Mouse (Mus musculus) liver, embryonic 14.5 days (tissue): ENCODE measurements around the gene Gm6367. TPM values are rescaled to one million over a fixed set of nuclear protein-coding genes. Genes with fewer than 3 reads are reported as not detected.
"Not testable (repeated sequence)": the region's sequence is repeated elsewhere in the genome, so short reads cannot be mapped to it uniquely, and the experiment has no call there.

ENCODE experiments used
- ATAC-seq: fragments of 200-750 bp; cut with Nextera tagmentation; 2 replicates; pipeline ENCODE4 v1.8.0; 2017; ENCODE audit warnings: moderate number of reproducible peaks, mild to moderate bottlenecking, moderate library complexity; ENCODE audit not compliant: insufficient read depth
- DNase-seq, 3 experiments: peaks; one replicate each; pipeline ENCODE4 v3.0.0-alpha.2; 2012 to 2013; ENCODE audit warnings: low read depth in 3 of 3, low spot score in 3 of 3
- H3K27ac ChIP-seq: fragments of 300-500 bp; sonication (generic); 2 replicates; pipeline ENCODE4 v1.5.1; 2014; ENCODE audit warnings: moderate library complexity, mild to moderate bottlenecking, control low read depth, inconsistent platforms
- H3K27me3 ChIP-seq: fragments of 300-500 bp; sonication (generic); 2 replicates; pipeline ENCODE4 v1.6.1; 2014; ENCODE audit warnings: mild to moderate bottlenecking, low read length, moderate library complexity; ENCODE audit not compliant: control insufficient read depth, insufficient read depth
- H3K36me3 ChIP-seq: fragments of 300-500 bp; sonication (generic); replicated peaks from 2 replicates; pipeline ENCODE4 v1.6.1; 2014; ENCODE audit warnings: low read depth; ENCODE audit not compliant: control insufficient read depth, insufficient read depth
- H3K4me1 ChIP-seq, 2 experiments: fragments of 200-500 bp in 1 of 2; fragments of 300-500 bp in 1 of 2; sonication (generic) in 1 of 2; replicated peaks; 2 replicates each; pipeline ENCODE4 v1.6.1; 2012 to 2014; ENCODE audit warnings: antibody characterized with exemption in 1 of 2, inconsistent platforms in 1 of 2, low read length in 1 of 2; ENCODE audit not compliant: control insufficient read depth in 2 of 2, insufficient read depth in 2 of 2
- H3K4me2 ChIP-seq: fragments of 300-500 bp; sonication (generic); 2 replicates; pipeline ENCODE4 v1.6.1; 2014; ENCODE audit warnings: low read depth, mild to moderate bottlenecking, control low read depth, moderate library complexity
- H3K4me3 ChIP-seq, 2 experiments: fragments of 200-500 bp in 1 of 2; fragments of 300-500 bp in 1 of 2; sonication (generic) in 1 of 2; 2 replicates each; pipeline ENCODE4 v1.5.1; 2012 to 2014; ENCODE audit warnings: low read depth in 2 of 2, low read length in 2 of 2, mild to moderate bottlenecking in 2 of 2, control low read depth in 1 of 2, inconsistent platforms in 1 of 2, moderate library complexity in 1 of 2; ENCODE audit not compliant: insufficient read depth in 1 of 2
- H3K9ac ChIP-seq: fragments of 300-500 bp; sonication (generic); replicated peaks from 2 replicates; pipeline ENCODE4 v1.6.1; 2014; ENCODE audit warnings: mild to moderate bottlenecking, control low read depth, moderate library complexity
- H3K9me3 ChIP-seq: fragments of 300-500 bp; sonication (generic); 2 replicates; pipeline ENCODE4 v1.6.1; 2016; ENCODE audit warnings: low read length, mixed read lengths; ENCODE audit not compliant: control insufficient read depth
- WGBS: fragments of 180-500 bp; shearing (Covaris S2); extraction: QIAGEN DNeasy Blood & Tissue Kit; methylation state at CpG from one replicate; pipeline ENCODE4 v1.1.7; 2014; ENCODE audit not compliant: insufficient replicate concordance; 5-methylcytosine and 5-hydroxymethylcytosine counted together
- polyA plus RNA-seq, 2 experiments: library from polyadenylated mRNA; depleted of rRNA in 1 of 2; stranded (reverse) in 1 of 2; unstranded in 1 of 2; fragments of >200 nt; fragmentation: Nextera tagmentation in 1 of 2; extraction: Ambion mirVana in 1 of 2; gene quantifications; 2 replicates each; pipeline versions ENCODE4 v1.2.1 to v1.2.3; 2012 to 2014

The Gm6367 gene
- polyA plus RNA-seq (2012; rRNA removed) (not detected in 2 replicates), polyA plus RNA-seq (2014; fragmentation: Nextera tagmentation; extraction: Ambion mirVana) (not detected in 2 replicates)

DNA sequence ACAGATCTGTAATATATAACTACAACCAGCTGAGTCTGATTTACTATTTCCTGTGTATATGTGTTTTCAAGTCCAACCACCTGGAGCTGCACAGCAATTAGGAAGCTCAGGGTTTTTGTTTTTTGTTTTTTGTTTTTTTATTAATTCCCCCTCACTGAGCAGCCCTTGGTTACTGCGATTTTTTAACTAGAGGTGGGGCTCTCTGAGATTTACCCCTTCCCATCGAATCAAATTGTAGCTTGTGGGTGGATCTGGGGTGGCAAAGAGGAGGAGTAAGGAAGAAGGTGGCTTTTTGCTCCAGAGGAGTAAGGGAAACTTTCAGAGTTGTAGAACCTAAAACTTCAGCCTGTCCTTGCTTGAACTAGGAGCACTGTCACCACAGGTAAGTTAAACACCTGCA is at the start of gene Gm6367:
Gene Gm6367 (plus strand): TSS at position 301 of the 400 bp plus-strand sequence.
- no CpG with 5 or more reads among the region's 2 CpGs for WGBS
- DNase-seq, ATAC-seq, H3K9ac ChIP-seq, H3K4me2 ChIP-seq, H3K27ac ChIP-seq, H3K27me3 ChIP-seq, H3K36me3 ChIP-seq, H3K4me1 ChIP-seq, H3K4me3 ChIP-seq, H3K9me3 ChIP-seq: not testable (repeated sequence)

Other genes starting within 250 kb of the Gm6367 start
- gene Gm3183, start 123.2 kb upstream of the Gm6367 start, polyA plus RNA-seq (2012; rRNA removed) = not detected in 2 replicates
- not detected in 2 replicates for gene Gm3183, start 123.2 kb upstream of the Gm6367 start, polyA plus RNA-seq (2014; fragmentation: Nextera tagmentation; extraction: Ambion mirVana)
- not detected in 2 replicates for gene Gm7942, start 118.3 kb downstream of the Gm6367 start, polyA plus RNA-seq (2012; rRNA removed)
- not detected in 2 replicates for gene Gm7942, start 118.3 kb downstream of the Gm6367 start, polyA plus RNA-seq (2014; fragmentation: Nextera tagmentation; extraction: Ambion mirVana)
- gene Gm16513, start 194.0 kb downstream of the Gm6367 start, polyA plus RNA-seq (2012; rRNA removed) = not detected in 2 replicates
- gene Gm16513, start 194.0 kb downstream of the Gm6367 start, polyA plus RNA-seq (2014; fragmentation: Nextera tagmentation; extraction: Ambion mirVana) = not detected in 2 replicates